Mouse (Mus musculus) ES-CJ7 (cell line): ENCODE measurements around the gene Reps1.
"Not testable (repeated sequence)": the region's sequence is repeated elsewhere in the genome, so short reads cannot be mapped to it uniquely, and the experiment has no call there.

Experiments used
- DNase-seq: peaks from one replicate; pipeline ENCODE4 v3.0.0; 2011; ENCODE audit warnings: low read depth, low spot score

The Reps1 gene

DNA sequence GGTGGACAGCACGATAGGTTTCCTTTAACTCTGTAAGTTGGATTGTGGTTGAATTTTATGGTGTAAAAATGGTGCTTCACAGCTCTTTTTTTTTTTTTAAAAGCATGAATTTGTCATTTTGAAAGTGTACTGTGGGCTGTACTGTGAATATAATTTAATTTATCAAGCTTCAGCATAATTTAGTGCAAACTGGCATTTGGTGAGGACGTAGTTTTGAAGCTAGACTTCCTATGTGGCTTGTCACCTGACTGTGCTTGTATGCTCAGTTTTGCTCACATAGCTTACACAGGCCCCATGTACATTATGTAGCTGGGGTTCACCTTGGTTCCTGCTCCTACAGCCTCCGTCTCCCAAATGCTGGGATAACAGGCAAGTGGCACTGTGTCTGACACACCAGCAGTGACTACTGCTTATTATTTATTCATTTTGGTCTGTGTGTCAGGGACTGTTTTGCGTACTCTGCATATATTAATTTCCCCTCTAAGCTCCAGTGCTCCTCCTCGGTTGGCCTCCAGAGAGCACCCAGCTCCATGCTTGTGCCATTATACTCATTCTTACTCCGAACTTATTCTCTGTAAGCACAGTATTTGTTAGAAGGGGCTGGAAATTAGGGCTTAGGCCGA is 9.1 kb downstream of the Reps1 start:
- no peak for DNase-seq

DNA sequence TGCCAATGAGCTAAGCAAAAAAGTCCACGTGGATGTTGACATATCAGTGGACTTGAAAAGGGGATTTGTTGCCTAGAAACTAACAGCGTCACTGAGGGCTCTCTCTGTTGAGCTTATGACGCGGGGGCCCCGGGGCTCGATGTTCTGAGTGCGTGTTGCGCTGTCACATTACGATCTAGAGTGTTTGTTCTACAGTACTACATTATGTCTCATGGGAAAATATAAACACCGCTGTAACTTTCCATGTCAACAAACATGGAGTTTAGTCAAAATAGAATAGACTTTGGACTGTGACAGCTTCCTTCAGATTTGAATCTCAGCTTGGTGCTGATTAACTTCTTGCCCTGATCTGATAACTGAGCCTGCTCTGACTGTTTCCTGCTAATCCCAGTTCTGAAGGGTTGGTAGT is 10.4 kb downstream of the Reps1 start:
- DNase-seq = no peak

DNA sequence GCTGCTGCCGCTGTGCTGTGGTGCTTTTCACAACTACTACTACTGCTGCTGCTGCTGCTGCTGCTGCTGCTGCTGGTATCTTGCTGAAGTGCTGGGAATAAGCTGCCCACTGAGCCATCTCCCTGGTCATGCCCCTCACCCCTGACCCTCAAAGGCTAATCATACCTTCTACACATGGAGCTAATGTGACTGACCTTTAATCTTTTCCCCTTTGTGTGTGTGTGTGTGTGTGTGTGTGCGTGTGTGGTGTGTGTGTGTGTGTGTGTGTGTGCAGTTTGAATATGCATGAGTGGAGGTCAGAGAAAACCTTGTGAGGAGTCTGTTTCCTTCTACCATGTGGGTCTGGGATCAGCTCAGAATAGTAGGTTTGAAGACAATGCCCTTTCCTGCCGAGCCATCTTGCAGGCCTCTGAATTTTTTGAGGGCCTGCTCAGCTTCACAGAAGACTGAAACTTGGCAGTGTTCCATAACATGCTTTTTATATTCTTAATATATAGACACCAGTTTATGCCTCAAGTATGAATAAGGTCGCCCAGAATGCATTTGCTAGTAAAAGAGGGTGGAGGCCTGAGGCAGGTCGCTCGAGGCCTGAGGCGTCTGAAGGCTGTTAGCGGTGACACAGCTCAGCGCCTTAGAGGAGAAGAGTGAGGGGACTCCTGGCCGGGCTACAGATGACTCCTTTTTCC is 12.2 kb downstream of the Reps1 start:
- DNase-seq = no peak

DNA sequence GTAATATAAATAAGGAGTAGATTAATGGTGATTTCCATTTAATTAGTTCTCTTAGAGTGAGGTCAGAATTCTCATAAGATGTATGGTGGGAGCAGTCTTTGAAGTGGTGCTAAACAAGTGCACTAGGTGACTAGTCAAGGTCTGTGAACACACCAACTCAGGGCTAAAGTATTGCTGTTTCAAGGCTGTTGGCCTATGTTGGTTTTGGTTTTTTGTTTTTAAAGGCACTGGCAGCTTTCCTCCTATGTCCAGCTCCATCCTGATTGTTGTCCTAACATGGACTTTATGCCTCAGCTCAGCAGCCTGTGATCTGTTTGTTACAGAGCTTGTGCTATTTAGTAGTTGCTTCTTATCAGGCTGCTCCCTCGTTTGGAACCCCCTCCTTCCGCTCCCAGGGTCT is 13.2 kb downstream of the Reps1 start:
- no peak for DNase-seq

DNA sequence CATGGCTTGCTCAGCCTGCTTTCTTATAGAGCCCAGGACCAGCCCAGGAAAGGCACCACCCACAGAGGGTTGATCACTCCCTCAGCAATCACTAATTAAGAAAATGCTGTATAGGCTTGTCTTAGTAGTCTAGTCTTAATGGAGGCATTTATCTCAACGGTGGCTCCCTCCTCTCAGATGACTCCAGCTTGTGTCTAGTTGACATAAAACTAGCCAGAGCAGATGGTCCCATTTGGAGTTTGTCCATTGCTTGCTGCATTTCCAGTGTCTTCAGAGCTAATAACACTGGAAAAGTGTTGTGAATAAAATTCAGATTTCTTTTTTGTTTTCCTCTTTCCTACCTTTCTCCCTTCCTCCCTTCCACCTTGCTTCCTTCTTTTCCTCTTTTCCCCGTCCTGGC is 13.9 kb downstream of the Reps1 start:
- no peak for DNase-seq

DNA sequence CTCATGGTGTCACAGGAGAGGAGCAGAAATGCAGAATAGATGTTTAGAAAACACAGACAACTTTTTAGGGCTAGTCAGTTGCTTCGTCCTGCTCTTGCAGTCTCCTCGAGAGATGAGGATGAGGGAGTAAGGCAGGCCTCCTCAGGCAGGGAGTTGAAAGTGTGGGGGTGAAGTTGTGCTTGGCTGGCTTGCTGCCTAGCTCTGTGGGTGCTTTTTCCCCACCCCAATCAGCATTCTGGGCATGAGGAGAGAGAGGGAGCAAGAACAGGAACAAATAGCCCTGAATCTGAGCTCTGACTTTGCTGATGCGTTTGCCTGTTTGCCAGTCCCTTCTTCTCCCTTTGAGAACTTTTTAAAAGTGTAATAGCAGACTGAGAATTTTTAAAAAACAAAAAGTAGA is 14.5 kb downstream of the Reps1 start:
- no peak for DNase-seq

DNA sequence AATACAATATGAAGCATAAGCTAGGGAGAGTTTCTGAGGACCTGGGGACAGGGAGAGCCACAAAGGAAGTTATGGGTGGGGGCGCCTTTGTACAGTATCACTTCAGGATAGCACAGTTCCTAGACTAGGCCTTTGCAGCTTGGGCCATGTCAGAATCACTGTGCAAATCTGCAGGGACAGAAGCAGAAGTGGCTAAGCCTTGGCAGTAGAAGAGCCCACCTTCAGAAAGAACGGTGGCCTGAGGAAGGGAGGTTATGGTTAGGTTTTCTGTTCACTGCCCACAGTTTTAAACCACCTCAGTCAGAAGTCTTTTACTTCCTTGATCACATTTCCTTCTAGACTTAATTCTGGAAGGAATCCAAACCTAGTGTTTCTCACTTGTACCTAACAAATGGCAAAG is 15.0 kb downstream of the Reps1 start:
- no peak for DNase-seq

DNA sequence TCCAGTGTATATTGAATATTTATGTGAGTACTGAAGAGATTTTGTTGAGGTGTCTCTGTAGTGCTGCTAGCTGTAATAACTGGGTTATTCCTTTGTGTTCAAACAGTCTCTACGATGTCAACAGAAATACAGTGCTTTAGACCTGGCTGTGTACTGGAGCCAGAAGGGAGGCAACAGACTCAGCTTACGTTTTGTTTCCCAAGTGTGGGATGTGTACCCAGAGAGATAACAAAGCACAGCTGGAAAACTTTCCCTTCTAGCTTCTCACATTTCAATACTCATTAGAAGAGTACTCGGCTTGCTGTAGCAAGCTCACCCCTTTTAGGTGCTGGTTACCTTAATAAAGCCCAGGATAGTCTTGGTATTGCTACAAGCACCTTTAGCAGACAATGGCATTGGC is 17.2 kb downstream of the Reps1 start:
- no peak for DNase-seq

DNA sequence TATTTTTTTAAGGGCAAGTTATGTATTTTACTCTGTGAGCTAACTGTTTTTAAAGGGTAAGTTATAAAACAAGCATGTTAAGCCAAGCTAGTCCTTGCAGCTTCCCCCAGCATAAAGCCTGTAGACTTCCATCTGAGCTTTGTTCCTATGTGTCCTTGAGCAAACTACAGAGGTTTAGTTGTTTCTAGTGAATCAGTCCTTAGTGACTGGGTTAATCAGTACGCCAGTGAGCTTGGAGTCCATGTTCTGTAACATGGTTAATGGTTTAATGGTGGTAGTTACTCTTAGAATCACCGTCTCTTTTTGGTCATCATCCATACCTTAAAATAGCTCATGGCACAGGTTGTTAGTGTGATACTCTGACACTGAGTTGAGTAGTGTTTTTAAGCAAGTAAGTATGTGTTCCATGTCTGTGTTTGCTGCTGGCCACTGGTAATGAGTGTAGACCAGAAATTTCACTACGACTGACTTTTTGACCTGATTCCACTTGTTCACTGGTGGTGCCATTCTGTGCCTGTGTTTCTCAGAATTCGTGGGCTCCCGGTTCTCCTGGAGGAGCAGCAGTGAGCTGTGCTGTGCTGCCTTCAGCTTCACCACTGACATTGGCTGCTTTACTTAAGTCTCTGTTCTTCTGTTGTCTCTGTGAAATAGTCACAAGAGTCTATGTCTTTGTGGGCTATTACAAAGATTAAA is 18.9 kb downstream of the Reps1 start:
- no peak for DNase-seq

DNA sequence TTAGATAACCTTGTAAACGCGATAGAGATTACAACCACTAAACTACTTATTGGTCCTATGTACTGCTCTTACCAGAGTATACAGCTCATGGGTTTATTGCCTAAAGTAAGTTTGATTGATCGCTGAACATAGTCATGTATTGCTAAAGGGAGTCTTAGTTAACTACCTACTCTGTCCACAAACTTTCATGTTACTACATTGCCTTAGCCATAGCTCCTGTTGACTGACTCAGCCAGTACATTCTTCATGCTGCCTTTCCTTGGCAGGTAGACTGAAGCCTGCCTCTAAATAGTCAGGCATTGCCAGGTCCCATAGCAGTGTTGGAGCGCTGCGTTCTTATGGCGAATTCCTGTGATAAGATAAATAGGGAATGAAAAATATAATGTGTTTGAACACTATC is 20.2 kb downstream of the Reps1 start:
- no peak for DNase-seq

DNA sequence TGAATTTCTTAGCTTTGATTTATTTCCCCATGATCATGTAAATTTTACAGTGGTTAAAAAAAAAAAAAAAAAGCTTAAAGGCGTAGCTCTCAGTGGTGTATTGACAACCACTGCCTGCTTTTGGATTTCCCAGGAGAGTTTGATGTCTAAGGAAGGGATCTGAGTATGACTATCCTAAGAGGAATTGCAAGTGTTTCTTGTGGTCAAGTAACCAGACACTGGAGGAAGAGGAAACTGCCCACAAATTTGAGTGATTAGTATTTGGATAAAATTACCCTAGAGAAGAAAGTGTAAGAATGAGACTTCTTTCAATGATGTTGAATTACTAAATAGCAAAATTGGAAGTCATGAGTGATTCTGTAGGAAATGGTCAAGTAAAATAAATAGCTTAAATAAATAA is 25.9 kb downstream of the Reps1 start:
- no peak for DNase-seq

DNA sequence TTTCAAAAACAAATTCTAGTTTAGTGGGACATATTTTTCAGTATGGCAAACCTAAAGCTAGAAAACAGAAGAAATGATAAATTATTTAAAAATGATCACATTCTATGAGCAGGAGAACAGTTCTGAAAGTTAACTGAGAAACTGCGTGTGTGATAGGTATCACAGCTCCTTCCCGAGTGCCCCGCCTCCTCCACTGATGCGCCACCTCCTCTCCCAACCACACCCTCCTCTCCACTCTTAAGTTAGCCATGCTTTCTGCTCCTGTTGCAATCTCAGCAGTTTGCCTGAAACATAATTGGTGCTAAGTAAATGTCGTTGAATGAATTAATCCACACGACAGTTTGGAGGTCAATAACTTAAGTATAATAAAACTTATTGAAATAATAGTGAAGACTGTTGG is 27.1 kb downstream of the Reps1 start:
- no peak for DNase-seq

DNA sequence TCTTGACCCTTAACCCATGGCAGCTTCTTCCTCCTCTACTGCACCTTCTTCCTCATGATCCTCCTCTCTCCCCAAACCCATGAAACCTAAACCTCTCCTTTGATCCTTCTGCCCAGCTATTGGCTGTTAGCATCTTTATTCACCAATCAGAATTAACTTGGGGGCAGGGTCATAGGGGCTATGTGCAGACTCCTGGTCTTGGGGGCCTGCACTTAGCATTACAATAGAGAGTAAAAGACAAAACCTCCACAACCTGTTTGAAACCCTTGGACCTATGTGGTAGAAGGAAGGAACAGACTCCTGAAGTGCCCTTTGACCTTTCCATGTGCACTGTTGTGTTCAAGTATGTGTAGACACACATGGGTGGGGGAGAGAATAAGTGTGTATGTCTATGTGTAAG is 35.0 kb downstream of the Reps1 start:
- peak; percentile 62 for DNase-seq

DNA sequence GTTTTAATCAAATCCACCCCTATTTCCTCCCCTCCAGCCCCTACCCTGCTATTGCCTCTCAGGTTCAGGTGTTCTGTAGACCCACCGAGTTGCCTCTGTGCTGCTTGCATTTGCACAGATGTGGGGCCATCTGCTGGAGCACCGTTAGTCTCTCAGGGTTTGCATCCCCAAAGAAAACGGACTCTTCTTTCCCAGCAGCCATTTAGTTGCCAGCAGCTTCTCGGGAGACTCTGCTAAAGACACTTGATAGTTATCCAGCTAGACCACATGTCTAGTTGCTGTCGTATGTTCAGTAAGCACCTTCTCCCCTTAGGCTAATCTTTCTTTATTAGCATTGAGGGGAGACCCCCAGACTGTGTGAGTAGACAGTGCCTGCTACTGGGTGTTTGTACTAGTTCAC is 46.5 kb downstream of the Reps1 start:
- DNase-seq = no peak

DNA sequence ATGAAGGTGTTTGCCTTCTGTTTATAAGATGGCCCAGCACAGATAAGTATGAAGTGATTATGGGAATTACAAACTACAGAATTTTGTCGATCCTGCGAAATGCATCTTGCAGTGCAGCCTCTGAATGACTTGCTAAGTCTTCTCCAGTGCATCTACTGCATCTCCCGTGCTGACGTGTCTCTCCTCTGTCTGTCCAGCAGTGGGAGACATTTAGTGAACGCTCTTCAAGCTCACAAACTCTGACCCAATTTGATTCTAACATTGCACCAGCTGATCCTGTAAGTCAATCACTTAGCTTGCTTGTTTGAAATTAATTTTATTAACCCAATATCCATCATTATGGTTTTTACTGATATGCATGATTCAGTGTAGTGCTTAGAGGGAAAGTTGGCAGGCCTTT is 51.8 kb downstream of the Reps1 start:
- peak; percentile 53 for DNase-seq

DNA sequence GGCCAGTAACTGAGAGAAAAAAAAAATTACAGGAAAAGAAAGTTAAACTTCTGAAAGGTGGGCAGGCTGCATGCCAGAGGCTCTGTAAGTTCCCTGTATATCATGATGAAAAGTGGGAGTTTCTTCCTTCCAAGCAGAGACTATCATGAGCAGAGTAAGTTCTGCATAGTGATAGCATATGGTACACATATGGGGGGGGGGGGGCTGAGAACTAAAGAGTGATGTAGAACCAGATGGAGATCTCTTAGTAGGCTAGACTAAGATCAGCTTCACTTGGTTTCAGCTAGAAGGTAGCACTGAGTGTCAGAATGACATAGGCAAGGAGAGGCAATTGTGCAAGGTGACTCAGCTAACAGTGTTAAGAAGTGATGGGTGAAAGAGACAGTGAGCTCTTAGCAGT is 55.3 kb downstream of the Reps1 start:
- no peak for DNase-seq

DNA sequence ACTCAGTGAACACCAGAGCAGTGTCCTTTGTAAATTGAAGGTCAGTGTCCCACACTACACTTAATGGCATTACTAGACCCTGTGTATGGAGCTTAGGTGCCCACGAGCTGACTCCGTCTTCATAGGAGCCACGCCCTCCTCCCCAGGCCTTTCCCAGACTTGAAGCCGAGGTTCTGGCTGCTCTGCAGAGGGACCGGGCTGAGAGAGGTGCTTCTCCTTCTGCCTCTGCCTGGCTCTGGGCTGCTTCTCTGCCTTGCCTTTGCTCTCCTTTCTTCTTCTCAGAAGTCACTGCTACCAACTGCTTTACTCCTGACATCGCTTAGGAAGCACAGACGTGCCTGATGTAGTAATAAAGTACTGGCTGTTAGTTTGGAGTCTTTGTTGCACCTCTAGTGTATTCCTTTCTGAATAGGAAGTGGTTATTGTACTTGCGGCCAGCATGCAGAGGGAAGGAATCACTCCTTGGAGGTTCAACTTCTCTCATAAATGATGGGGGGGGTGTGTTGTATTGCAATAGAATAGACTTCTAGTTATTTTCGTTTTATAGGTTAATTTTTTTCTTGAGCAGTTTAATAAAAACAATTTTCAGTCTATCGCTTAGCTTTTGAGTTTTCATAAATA is 57.9 kb downstream of the Reps1 start:
- DNase-seq = no peak

DNA sequence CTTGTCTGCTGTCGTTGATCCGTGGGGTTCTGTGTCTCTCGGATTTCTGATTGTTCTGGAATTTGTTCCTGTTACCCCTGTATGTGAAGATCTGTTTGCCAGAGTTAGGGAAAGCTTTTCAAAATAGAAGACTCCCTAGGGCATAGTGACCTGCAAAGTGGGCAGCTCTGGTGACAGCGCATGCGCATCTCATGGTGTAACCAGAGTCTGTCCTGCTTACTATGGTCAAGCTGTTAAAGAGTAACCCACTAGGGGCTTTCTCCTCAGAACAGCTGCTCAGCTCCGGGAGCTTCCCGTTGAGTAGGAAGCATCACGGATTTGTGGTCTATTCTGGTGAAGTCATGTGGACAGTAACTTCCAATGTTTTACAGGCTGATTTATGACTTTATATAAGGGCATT is 62.7 kb downstream of the Reps1 start:
- no peak for DNase-seq

DNA sequence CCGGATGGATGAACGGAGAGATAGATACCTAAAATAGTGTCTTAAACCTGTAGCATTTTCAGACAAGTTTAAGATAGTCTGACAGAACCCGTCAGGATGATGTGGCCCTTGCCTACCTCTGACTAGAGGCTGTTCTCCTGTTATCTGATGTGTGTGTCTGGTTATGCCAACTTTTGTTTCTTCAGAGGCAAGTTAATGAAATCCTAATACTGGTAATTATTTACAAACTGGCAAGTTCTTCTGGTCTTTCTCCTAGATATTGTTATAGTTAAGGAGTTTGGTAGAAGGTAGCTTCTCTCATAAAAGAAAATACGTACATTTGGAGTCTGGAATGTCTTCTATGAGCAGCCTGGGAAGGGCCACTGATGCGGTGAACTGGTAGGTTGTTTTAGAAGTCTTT is 74.6 kb downstream of the Reps1 start:
- DNase-seq = no peak

DNA sequence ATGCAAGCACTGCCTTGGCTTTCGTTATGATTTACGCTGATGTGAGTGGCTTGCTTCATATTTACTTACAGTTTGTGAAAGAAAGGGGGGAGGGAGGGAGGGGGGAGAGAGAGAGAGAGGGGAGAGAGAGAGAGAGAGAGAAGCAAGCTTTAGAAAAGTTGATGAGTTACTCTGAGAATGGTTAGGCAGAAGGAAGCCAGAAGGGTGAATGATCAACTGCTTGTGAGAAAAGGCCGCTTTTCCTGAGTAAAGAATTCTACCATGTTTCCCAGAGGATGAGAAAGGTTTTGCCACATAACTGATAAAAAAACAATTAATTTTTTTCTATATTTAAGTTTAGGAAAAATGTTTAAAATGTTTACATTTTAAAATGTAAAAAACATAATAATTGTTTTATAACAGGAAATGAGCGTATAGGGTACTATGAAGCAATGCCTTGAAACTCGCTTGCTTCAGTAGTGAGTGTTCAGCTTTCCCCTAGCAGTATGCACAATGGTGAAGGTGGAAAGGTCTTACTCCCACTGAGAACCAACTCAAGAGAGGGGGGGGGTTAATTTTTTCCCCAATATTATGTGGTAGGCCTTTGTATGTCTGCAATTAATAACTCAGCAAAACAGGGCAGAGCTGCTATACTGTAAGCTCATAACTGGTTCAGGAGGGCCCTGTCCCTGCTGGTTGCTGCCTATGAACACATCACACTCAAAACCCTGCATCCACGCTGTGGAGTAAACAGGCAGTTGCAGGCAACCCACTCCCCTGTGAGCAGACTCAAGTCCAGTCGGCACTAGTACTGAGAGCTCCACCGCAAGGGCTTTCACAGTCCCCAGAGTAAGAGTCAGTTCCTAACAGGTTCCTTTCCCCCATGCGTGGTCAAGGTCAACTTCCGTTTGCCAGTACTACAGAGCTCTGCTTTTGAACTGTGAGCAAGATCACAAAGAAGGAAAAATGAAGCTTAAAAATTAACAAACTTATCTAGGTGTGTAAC is 76.3 kb downstream of the Reps1 start:
- no peak for DNase-seq

DNA sequence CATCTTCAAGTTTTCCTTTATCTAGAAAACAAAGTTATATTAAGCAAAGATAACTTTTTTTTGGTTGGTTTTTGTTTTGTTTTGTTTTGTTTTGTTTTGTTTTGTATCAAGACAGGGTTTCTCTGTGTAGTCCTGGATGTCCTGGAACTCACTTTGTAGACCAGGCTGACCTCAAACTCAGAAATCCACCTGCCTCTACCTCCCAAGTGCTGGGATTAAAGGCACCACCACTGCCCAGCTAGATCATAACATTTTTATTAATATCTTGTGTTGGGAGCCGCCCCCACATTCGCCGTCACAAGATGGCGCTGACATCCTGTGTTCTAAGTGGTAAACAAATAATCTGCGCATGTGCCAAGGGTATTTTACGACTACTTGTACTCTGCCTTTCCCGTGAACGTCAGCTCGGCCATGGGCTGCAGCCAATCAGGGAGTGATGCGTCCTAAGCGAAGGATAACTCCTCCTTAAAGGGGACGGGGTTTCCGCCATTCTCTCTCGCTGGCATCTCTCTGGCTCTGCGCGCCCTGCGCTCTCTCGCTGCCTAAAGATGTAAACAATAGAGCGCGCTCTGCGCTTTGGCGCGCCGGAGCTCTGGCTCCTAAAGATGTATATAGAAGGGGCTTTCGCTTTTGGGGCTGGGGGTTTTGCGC is 83.3 kb downstream of the Reps1 start:
- DNase-seq = not testable (repeated sequence)
